Mouse (Mus musculus) intestine, embryonic 15.5 days (tissue): ENCODE measurements around the gene Atp5h. TPM values are rescaled to one million over a fixed set of nuclear protein-coding genes. Genes with fewer than 3 reads are reported as not detected.
"Not testable (repeated sequence)": the region's sequence is repeated elsewhere in the genome, so short reads cannot be mapped to it uniquely, and the experiment has no call there.

ENCODE experiments used
- ATAC-seq: fragments of 200-750 bp; cut with Nextera tagmentation; 2 replicates; pipeline ENCODE4 v1.8.0; 2017; ENCODE audit warnings: moderate TSS enrichment, moderate library complexity
- H3K27ac ChIP-seq: fragments of 300-500 bp; sonication (generic); 2 replicates; pipeline ENCODE4 v1.5.1; 2015; ENCODE audit warnings: mild to moderate bottlenecking, inconsistent platforms
- H3K27me3 ChIP-seq: fragments of 300-500 bp; sonication (generic); replicated peaks from 2 replicates; pipeline ENCODE4 v1.6.1; 2015; ENCODE audit warnings: inconsistent platforms
- H3K36me3 ChIP-seq: fragments of 300-500 bp; sonication (generic); 2 replicates; pipeline ENCODE4 v1.6.1; 2015; ENCODE audit warnings: inconsistent platforms
- H3K4me1 ChIP-seq: fragments of 300-500 bp; sonication (generic); replicated peaks from 2 replicates; pipeline ENCODE4 v1.6.1; 2015; ENCODE audit warnings: inconsistent platforms
- H3K4me2 ChIP-seq: fragments of 300-500 bp; sonication (generic); replicated peaks from 2 replicates; pipeline ENCODE4 v1.6.1; 2015; ENCODE audit warnings: mild to moderate bottlenecking, inconsistent platforms
- H3K4me3 ChIP-seq: fragments of 300-500 bp; sonication (generic); replicated peaks from 2 replicates; pipeline ENCODE4 v1.5.1; 2015; ENCODE audit warnings: inconsistent platforms
- H3K9ac ChIP-seq: fragments of 300-500 bp; sonication (generic); 2 replicates; pipeline ENCODE4 v1.6.1; 2015; ENCODE audit warnings: inconsistent platforms
- H3K9me3 ChIP-seq: fragments of 300-500 bp; sonication (generic); 2 replicates; pipeline ENCODE4 v1.6.1; 2016; ENCODE audit warnings: inconsistent platforms
- WGBS: fragments of 180-500 bp; shearing (Covaris S2); methylation state at CpG from one replicate; pipeline ENCODE4 v1.1.7; 2015; 5-methylcytosine and 5-hydroxymethylcytosine counted together
- polyA plus RNA-seq: library from polyadenylated mRNA; unstranded; fragments of >200 nt; fragmentation: Nextera tagmentation; extraction: Ambion mirVana; gene quantifications from 2 replicates; pipeline ENCODE4 v1.2.1, GENCODE M21; 2015

Gene Atp5h
- polyA plus RNA-seq, 1 experiment from 2014 or later = 989 TPM

GRCm38 (mm10) chr11:115409556-115409955 is 10.2 kb downstream of the Atp5h start:
- Histone ChIP-seq H3K9me3 (no peaks in the 10 kb centered on the region), H3K36me3 (peaks cover 12% of the 10 kb centered on the region), H3K27ac (no peak overlapping the region), H3K9ac (no peak overlapping the region), H3K4me3 (no peak overlapping the region), H3K4me1 (peaks cover 19% of the 10 kb centered on the region), H3K27me3 (no peaks in the 10 kb centered on the region), H3K4me2 (no peak overlapping the region)
- no peak for ATAC-seq
- WGBS = 78% methylated on average over 7 of the region's 7 CpGs

GRCm38 (mm10) chr11:115408266-115408920 is 11.4 kb downstream of the Atp5h start:
- H3K27me3 ChIP-seq = no peaks in the 10 kb centered on the region
- H3K36me3 ChIP-seq = peaks cover 12% of the 10 kb centered on the region
- no peak for ATAC-seq
- H3K4me1 ChIP-seq = peaks cover 19% of the 10 kb centered on the region
- no peak overlapping the region for H3K9ac ChIP-seq
- no peak overlapping the region for H3K4me3 ChIP-seq
- H3K4me2 ChIP-seq = no peak overlapping the region
- no peaks in the 10 kb centered on the region for H3K9me3 ChIP-seq
- no peak overlapping the region for H3K27ac ChIP-seq
- 67% methylated on average over 6 of the region's 6 CpGs for WGBS

GRCm38 (mm10) chr11:115406858-115407401 is 12.8 kb downstream of the Atp5h start:
- Histone ChIP-seq H3K4me2 (no peak overlapping the region), H3K9ac (no peak overlapping the region), H3K27ac (no peak overlapping the region), H3K4me1 (peaks cover 16% of the 10 kb centered on the region), H3K36me3 (peaks cover 12% of the 10 kb centered on the region), H3K9me3 (no peaks in the 10 kb centered on the region), H3K4me3 (no peak overlapping the region), H3K27me3 (no peaks in the 10 kb centered on the region)
- WGBS = 95% methylated on average over 17 of the region's 17 CpGs
- ATAC-seq = no peak

- Histone ChIP-seq H3K4me3 (no peak overlapping the region), H3K4me2 (no peak overlapping the region), H3K9me3 (no peaks in the 10 kb centered on the region), H3K27me3 (no peaks in the 10 kb centered on the region), H3K36me3 (peaks cover 10% of the 10 kb centered on the region), H3K4me1 (peaks cover 11% of the 10 kb centered on the region), H3K9ac (no peak overlapping the region), H3K27ac (no peak overlapping the region)
- ATAC-seq = no peak
- WGBS = 96% methylated on average over 6 of the region's 6 CpGs
These were observed 14.0 kb downstream of the Atp5h start for GRCm38 (mm10) chr11:115405723-115406122.

- ATAC-seq = peak; percentile 96
- WGBS = 3% methylated on average over 50 of the region's 50 CpGs
- no peaks in the 10 kb centered on the region for H3K9me3 ChIP-seq
- peak within 1 kb of the TSS; percentile 74 for H3K9ac ChIP-seq
- H3K4me3 ChIP-seq = peak within 1 kb of the TSS; percentile 60
- H3K4me2 ChIP-seq = peak within 1 kb of the TSS; percentile 83
- peak within 1 kb of the TSS; percentile 86 for H3K27ac ChIP-seq
- H3K36me3 ChIP-seq = peaks cover 4% of the 10 kb centered on the region
- H3K4me1 ChIP-seq = peaks cover 11% of the 10 kb centered on the region
- H3K27me3 ChIP-seq = no peaks in the 10 kb centered on the region
These were observed 16.2 kb downstream of the Atp5h start, which contains the start of gene Mrpl58 for GRCm38 (mm10) chr11:115403338-115404124. TSS of gene Mrpl58 (plus strand) at chr11:115403752.

- no peak for ATAC-seq
- Histone ChIP-seq H3K9me3 (no peaks in the 10 kb centered on the region), H3K4me1 (peaks cover 11% of the 10 kb centered on the region), H3K27ac (0 out of 2 replicates have a peak overlapping the region, but pooled peaks have one; percentile 17), H3K9ac (no peak overlapping the region), H3K4me3 (no peak overlapping the region), H3K27me3 (no peaks in the 10 kb centered on the region), H3K36me3 (no peaks in the 10 kb centered on the region), H3K4me2 (no peak overlapping the region; the same call in 1 of the 2 replicates)
- 33% methylated on average over 11 of the region's 11 CpGs for WGBS
These were observed 19.0 kb downstream of the Atp5h start for GRCm38 (mm10) chr11:115400630-115401391.

GRCm38 (mm10) chr11:115400126-115400525 is 19.6 kb downstream of the Atp5h start:
- 69% methylated on average over 3 of the region's 3 CpGs for WGBS
- H3K4me3 ChIP-seq = no peak overlapping the region
- peaks cover 11% of the 10 kb centered on the region for H3K4me1 ChIP-seq
- no peaks in the 10 kb centered on the region for H3K27me3 ChIP-seq
- no peaks in the 10 kb centered on the region for H3K9me3 ChIP-seq
- no peaks in the 10 kb centered on the region for H3K36me3 ChIP-seq
- no peak for ATAC-seq
- H3K4me2 ChIP-seq = no peak overlapping the region
- H3K9ac ChIP-seq = no peak overlapping the region
- no peak overlapping the region for H3K27ac ChIP-seq

- H3K27me3 ChIP-seq = no peaks in the 10 kb centered on the region
- WGBS = 72% methylated on average over 7 of the region's 7 CpGs
- ATAC-seq = no peak
- no peak overlapping the region for H3K27ac ChIP-seq
- peaks cover 6% of the 10 kb centered on the region for H3K4me1 ChIP-seq
- no peaks in the 10 kb centered on the region for H3K9me3 ChIP-seq
- no peak overlapping the region for H3K4me3 ChIP-seq
- H3K9ac ChIP-seq = no peak overlapping the region
- no peak overlapping the region for H3K4me2 ChIP-seq
- 0 out of 2 replicates have a peak, but pooled peaks cover 4% of the 10 kb centered on the region for H3K36me3 ChIP-seq
These were observed 21.7 kb downstream of the Atp5h start for GRCm38 (mm10) chr11:115398085-115398484.

- H3K9me3 ChIP-seq = no peaks in the 10 kb centered on the region
- H3K36me3 ChIP-seq = peaks cover 12% of the 10 kb centered on the region
- no peak overlapping the region for H3K4me3 ChIP-seq
- H3K4me1 ChIP-seq = no peaks in the 10 kb centered on the region
- H3K9ac ChIP-seq = no peak overlapping the region
- 58% methylated on average over 34 of the region's 34 CpGs for WGBS
- H3K27ac ChIP-seq = no peak overlapping the region
- no peaks in the 10 kb centered on the region for H3K27me3 ChIP-seq
- ATAC-seq = peak; percentile 51; the same call in 1 of the 2 replicates
- peak overlapping the region; percentile 39 for H3K4me2 ChIP-seq
These were observed 25.9 kb downstream of the Atp5h start for GRCm38 (mm10) chr11:115393721-115394325.

- WGBS = 96% methylated on average over 7 of the region's 7 CpGs
- Histone ChIP-seq H3K4me3 (no peak overlapping the region), H3K9ac (no peak overlapping the region), H3K4me2 (no peak overlapping the region), H3K9me3 (no peaks in the 10 kb centered on the region), H3K36me3 (peaks cover 12% of the 10 kb centered on the region), H3K27me3 (no peaks in the 10 kb centered on the region), H3K27ac (no peak overlapping the region), H3K4me1 (no peaks in the 10 kb centered on the region)
- no peak for ATAC-seq
These were observed 28.4 kb downstream of the Atp5h start for GRCm38 (mm10) chr11:115391358-115391757.

- H3K4me2 ChIP-seq, H3K27me3 ChIP-seq, ATAC-seq, H3K27ac ChIP-seq, H3K9me3 ChIP-seq, H3K9ac ChIP-seq, H3K4me3 ChIP-seq, H3K36me3 ChIP-seq: not testable (repeated sequence)
- 84% methylated on average over 3 of the region's 3 CpGs for WGBS
- peaks cover 21% of the 10 kb centered on the region for H3K4me1 ChIP-seq
These were observed 32.9 kb downstream of the Atp5h start for GRCm38 (mm10) chr11:115386859-115387258.
